Mouse (Mus musculus) R1 (cell line): ENCODE measurements at regions not wholly inside any gene's neighbourhood (a gene's known extent, or its start where the extent isn't known, plus 50 kb on each side); places are given as distances from the start of the nearest gene placed in this dataset.
A peak's percentile ranks its signal among the peaks of the same experiment; 100 is the strongest.

Source experiments
- DNase-seq: peaks from one replicate; pipeline ENCODE4 v3.0.0-alpha.2; 2018; ENCODE audit warnings: low read depth, low spot score

DNA sequence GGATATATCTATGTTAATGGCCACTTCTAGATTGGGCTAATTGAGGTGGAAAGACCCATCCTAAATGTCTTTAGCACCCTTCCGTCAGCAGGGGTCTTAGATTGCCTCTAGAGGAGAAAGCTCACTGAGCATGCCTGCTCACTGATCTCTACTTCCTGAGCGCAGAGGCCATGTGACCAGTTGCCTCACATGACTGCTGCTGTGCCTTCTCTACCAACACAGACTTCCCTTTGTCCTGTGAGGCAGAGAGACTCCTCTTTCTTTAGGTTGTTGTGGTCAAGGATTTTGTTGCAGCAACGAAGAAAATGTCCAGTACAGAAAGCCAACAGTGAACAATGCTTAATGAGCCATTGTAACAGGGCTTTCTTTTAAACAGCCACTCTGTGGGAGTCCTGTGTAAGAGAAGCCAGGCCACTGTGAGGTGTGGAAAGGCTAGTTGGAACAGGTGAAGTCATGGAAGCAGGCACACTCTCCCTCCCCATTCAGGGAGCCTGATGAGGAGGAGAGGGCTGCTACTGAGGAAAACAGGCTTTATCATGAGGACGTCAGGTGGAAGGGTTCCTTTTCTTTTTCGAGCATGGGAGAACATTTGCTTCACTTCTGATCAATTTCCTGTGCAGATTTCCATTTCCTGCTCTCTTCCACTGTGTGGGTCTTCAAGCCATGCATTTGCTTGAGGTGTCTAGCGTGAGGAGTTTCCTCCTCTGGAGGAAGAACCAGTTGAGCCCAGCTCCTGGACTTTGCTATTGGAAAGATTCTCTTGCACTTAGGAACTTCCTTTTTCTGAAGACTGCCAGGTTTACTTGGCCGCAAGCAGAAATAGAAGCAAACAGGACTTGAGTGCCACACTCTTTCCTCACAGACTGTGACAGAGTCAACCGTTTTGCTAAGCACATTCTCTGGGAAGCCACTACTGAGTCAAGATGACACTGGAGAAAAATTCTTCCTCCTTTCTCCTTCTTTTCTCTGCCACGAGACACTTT lies 290.7 kb upstream of the Adgrl2 start:
- DNase-seq: peak; percentile 35

GRCm38 (mm10) chr3:149279338-149279737 lies 289.0 kb upstream of the Adgrl2 start:
- DNase-seq: no peak

- DNase-seq: no peak
Measured at GRCm38 (mm10) chr3:149277812-149278211, 287.5 kb upstream of the Adgrl2 start.

GRCm38 (mm10) chr3:149275478-149276132 lies 285.2 kb upstream of the Adgrl2 start:
- DNase-seq: no peak

DNA sequence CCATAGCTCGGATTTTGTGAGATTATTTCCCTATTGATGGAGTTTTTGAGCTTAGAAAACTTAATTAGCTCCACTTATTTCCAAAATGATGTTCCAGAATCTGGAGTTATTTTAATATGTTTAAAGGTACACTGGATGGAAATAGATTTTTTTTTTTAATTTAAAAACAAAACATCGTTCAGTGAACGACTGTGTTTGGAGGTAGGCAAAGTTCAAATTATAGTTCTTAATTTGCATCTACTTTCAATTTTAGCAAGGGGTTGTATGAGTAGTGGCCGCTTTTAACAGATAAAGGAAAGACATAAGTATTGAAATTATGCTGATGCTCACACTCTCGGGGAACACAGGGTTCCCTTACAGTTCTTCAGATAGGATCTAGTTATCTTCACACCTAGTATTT lies 284.6 kb upstream of the Adgrl2 start:
- no peak for DNase-seq

DNA sequence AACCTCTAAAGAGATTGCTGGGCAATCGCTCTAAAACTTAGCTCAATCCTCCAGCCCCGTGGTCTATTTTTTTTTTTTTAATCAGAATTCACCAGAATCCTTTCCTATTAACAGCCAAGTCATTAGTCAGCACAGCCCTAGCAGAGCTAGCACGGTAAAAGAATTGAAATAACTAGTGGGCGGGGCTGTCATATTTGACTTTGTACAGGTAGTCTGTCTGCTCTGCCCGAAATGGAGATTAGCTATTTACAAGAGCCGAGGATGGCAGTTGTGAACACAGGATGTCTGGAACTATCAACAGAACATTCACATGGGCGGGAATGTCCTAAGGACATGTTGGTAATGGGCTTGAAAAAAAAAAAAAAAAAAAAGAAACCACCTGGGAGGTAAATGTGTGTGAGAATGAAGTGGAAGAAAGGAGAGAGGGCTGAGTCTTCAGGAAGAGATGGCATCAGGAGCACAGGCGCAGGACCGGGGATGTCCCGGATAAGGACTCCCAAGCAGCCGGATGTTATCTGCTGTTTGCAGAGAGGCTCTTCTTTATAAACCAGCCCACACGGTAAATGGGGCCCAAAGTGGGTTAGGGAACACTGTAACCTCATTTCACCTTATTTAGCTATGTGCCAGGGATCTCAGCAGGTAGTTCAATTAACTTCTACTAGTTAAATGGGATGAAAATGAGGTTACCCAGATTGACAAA lies 283.8 kb upstream of the Adgrl2 start:
- peak; percentile 29 for DNase-seq

GRCm38 (mm10) chr3:149270459-149270858 lies 280.1 kb upstream of the Adgrl2 start:
- DNase-seq: no peak

GRCm38 (mm10) chr3:149262332-149262970 lies 272.1 kb upstream of the Adgrl2 start:
- no peak for DNase-seq

GRCm38 (mm10) chr3:149261764-149262163 lies 271.4 kb upstream of the Adgrl2 start:
- DNase-seq: no peak

GRCm38 (mm10) chr3:149258826-149259225 lies 268.5 kb upstream of the Adgrl2 start:
- no peak for DNase-seq

GRCm38 (mm10) chr3:149256891-149257290 lies 266.5 kb upstream of the Adgrl2 start:
- DNase-seq: no peak

DNA sequence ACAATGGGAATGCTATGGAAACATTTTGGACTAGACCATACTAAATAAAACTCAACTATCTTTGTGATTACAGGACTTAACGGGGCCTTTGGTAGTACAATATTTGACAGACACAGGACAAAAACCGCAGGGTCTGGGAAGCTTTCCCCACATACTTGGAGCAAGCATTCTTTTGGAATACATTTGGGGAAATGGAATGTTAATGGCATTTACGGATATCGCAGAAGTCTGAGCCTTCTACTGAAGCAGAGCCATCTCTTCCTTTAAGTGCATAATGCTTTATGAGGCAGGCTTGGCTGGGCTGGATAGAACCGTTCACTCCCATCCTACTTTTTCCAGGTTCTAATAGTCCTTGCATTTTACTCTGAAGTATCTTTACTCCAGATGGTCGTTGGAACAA lies 262.7 kb upstream of the Adgrl2 start:
- no peak for DNase-seq

DNA sequence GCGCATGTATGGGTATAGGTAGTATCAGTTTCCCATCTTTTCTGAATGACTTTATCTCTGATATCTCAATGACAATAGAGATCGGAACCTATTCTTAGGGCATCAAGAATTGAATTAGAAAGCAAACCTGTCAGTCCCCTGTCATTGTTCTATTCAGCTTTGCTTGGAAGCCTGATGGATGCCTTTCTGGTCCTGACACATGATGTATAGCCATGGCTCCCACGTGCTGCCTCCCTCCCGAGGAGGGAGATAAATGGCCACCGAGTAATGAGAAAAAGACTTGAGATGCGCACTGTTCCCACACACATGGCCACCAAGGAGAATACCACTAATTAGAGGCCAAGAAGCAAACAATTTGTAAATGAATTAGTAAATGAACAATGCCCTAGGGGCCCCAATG lies 261.8 kb upstream of the Adgrl2 start:
- DNase-seq: peak; percentile 75

DNA sequence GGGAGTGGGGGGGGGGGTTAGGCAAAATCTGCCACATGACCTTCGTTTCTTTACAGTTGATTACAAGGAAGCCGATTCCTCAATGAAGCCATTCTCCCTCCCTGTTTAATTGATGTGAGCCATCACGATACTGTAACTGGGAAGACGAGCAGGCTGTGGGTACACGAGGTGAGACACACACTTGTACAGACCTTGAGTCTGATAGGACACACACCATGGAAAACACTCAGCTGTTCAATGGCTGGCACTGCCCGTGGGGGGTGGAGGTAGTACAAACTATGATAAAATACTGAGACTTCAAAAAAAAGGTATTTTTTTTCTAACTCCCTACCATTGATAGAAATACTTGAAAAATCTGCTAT lies 257.3 kb upstream of the Adgrl2 start:
- DNase-seq: no peak

DNA sequence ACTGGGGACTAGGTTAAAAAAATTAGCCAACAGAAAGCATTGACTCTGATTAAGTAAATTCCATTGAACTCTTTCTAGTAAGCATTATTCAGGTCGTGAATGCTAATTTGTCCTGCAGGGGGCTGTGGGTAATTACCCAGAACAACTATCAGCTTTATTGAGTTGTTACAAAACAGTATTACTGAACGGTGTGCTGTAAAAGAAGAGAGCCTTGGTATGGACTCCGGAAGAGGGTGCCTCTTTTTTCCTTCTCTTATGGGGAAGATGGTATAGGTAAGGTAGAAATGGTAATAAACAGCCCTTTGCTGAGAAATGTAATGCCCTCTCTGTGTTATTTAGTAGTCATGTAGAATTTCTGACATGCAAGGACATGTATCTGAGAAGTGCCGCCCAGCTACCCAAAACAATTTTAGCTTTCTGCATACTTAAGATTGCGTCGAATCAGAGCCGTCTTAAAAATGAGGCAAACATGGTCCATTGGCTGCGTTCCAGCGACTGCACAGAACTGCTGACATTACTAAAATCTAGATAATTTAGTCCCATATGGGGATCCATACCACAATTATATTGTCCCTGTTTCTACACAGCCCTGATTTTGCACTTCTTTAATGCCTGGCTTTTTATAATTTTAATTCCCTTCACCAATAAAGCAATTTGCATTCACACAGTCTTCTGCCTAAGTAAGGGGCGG lies 256.7 kb upstream of the Adgrl2 start:
- DNase-seq: no peak

- DNase-seq: no peak
Measured at GRCm38 (mm10) chr3:149239664-149240063, 249.3 kb upstream of the Adgrl2 start.

- DNase-seq: no peak
Measured at GRCm38 (mm10) chr3:149238076-149238475, 247.7 kb upstream of the Adgrl2 start.

- DNase-seq: no peak
Measured at GRCm38 (mm10) chr3:149235183-149235582, 244.8 kb upstream of the Adgrl2 start.

DNA sequence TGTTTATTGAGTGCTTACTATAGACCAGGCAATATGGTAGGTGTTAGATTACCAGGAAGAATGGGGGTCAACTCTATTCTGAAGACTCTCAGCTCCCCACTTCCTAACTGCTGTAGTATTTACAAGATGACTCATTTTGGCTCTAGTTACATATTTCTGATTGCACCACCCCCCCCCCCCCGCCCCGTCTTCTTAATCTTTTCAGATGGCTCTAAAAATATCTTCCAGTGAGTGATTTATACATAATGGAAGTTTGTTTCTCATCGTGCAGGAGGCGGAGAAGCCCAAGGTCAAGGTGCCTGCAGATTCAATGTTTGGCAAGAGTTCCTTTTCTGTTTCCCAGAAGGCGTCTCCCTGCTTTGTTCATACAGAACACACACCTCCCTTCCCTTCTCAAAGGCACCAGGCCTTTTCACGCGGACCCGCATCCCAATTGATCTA lies 243.4 kb upstream of the Adgrl2 start:
- no peak for DNase-seq

- no peak for DNase-seq
Measured at GRCm38 (mm10) chr3:149233191-149233641, 242.9 kb upstream of the Adgrl2 start.

DNA sequence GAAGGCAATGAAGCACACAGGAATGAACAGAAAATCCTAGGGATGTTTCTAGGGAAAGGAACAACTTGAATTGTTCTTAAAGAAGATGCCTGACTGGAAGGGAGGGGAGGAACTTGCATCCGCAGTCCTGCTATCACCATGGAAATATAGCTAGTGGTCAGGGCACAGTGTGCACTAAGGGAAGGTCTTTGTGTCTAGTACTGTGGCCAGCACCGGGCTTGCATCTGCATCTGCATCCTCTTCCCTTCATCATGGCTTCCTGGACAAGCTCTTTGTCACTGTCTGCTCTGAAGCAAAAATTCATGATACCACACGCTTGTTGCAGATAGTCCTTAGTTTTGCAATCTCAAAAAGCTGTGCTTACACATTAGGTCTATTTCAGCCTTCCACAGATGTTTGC lies 241.0 kb upstream of the Adgrl2 start:
- no peak for DNase-seq
